Mouse (Mus musculus): ENCODE measurements around the gene Gtf2i. TPM values are rescaled to one million over a fixed set of nuclear protein-coding genes. Genes with fewer than 3 reads are reported as not detected.

The Gtf2i gene
- polyA plus RNA-seq, 1 experiment from 2014 or later = 220 TPM

GRCm38 (mm10) chr5:134221278-134221677, 93.3 kb downstream of the Gtf2i start:
- H3K4me3 ChIP-seq = peak overlapping the region; percentile 38
- 46% methylated on average over 4 of the region's 4 CpGs for WGBS
- H3K4me2 ChIP-seq (replicated peaks) = peak overlapping the region; percentile 70
- peaks cover 25% of the 10 kb centered on the region for H3K27me3 ChIP-seq
- no peak for ATAC-seq (ENCODE audit: low FRiP score, low read depth)
- H3K36me3 ChIP-seq = peaks cover 14% of the 10 kb centered on the region
- H3K27ac ChIP-seq (replicated peaks) = no peak overlapping the region
- no peaks in the 10 kb centered on the region for H3K9me3 ChIP-seq
- peaks cover 17% of the 10 kb centered on the region for H3K4me1 ChIP-seq
- H3K9ac ChIP-seq (replicated peaks) = peak overlapping the region; percentile 59; the same call in 1 of the 2 replicates

GRCm38 (mm10) chr5:134217900-134218299, 96.7 kb downstream of the Gtf2i start:
- Histone ChIP-seq H3K4me2 (replicated peaks) (no peak overlapping the region), H3K4me3 (no peak overlapping the region), H3K36me3 (peaks cover 22% of the 10 kb centered on the region), H3K27me3 (peaks cover 21% of the 10 kb centered on the region), H3K9ac (replicated peaks) (no peak overlapping the region), H3K4me1 (peaks cover 17% of the 10 kb centered on the region), H3K9me3 (no peaks in the 10 kb centered on the region), H3K27ac (replicated peaks) (no peak overlapping the region)
- no peak for ATAC-seq (ENCODE audit: low FRiP score, low read depth)
- 88% methylated on average over 7 of the region's 7 CpGs for WGBS

- H3K4me1 ChIP-seq = peaks cover 6% of the 10 kb centered on the region
- ATAC-seq (ENCODE audit: low FRiP score, low read depth) = no peak
- H3K27ac ChIP-seq (replicated peaks) = no peak overlapping the region
- no peak overlapping the region for H3K4me2 ChIP-seq (replicated peaks)
- H3K27me3 ChIP-seq = no peaks in the 10 kb centered on the region
- 81% methylated on average over 12 of the region's 12 CpGs for WGBS
- no peaks in the 10 kb centered on the region for H3K9me3 ChIP-seq
- H3K4me3 ChIP-seq = no peak overlapping the region
- H3K9ac ChIP-seq (replicated peaks) = no peak overlapping the region
- peaks cover 34% of the 10 kb centered on the region for H3K36me3 ChIP-seq
Observed at GRCm38 (mm10) chr5:134214021-134214806, 100.3 kb downstream of the Gtf2i start.

- H3K27me3 ChIP-seq = no peaks in the 10 kb centered on the region
- H3K9ac ChIP-seq (replicated peaks) = no peak overlapping the region
- ATAC-seq (ENCODE audit: low FRiP score, low read depth) = no peak
- H3K4me3 ChIP-seq = no peak overlapping the region
- no peak overlapping the region for H3K4me2 ChIP-seq (replicated peaks)
- peaks cover 31% of the 10 kb centered on the region for H3K36me3 ChIP-seq
- no peak overlapping the region for H3K27ac ChIP-seq (replicated peaks)
- no peaks in the 10 kb centered on the region for H3K9me3 ChIP-seq
- no peaks in the 10 kb centered on the region for H3K4me1 ChIP-seq
- WGBS = 74% methylated on average over 11 of the region's 11 CpGs
Observed at GRCm38 (mm10) chr5:134209931-134210554, 104.5 kb downstream of the Gtf2i start.

GRCm38 (mm10) chr5:134206721-134207120, 107.8 kb downstream of the Gtf2i start:
- no peaks in the 10 kb centered on the region for H3K4me1 ChIP-seq
- no peak overlapping the region for H3K4me3 ChIP-seq
- no peaks in the 10 kb centered on the region for H3K27me3 ChIP-seq
- peaks cover 42% of the 10 kb centered on the region for H3K36me3 ChIP-seq
- ATAC-seq (ENCODE audit: low FRiP score, low read depth) = no peak
- H3K27ac ChIP-seq (replicated peaks) = no peak overlapping the region
- H3K4me2 ChIP-seq (replicated peaks) = no peak overlapping the region
- no peaks in the 10 kb centered on the region for H3K9me3 ChIP-seq
- H3K9ac ChIP-seq (replicated peaks) = no peak overlapping the region
- 86% methylated on average over 10 of the region's 10 CpGs for WGBS

GRCm38 (mm10) chr5:134193664-134194063, 120.9 kb downstream of the Gtf2i start:
- Histone ChIP-seq H3K27me3 (no peaks in the 10 kb centered on the region), H3K9ac (replicated peaks) (no peak overlapping the region), H3K4me3 (no peak overlapping the region), H3K4me1 (no peaks in the 10 kb centered on the region), H3K4me2 (replicated peaks) (no peak overlapping the region), H3K27ac (replicated peaks) (no peak overlapping the region), H3K9me3 (no peaks in the 10 kb centered on the region), H3K36me3 (peaks cover 32% of the 10 kb centered on the region)
- 88% methylated on average over 8 of the region's 8 CpGs for WGBS
- no peak for ATAC-seq (ENCODE audit: low FRiP score, low read depth)

- H3K9me3 ChIP-seq = no peaks in the 10 kb centered on the region
- no peak overlapping the region for H3K4me3 ChIP-seq
- H3K4me1 ChIP-seq = peaks cover 2% of the 10 kb centered on the region
- no peaks in the 10 kb centered on the region for H3K27me3 ChIP-seq
- no peak overlapping the region for H3K9ac ChIP-seq (replicated peaks)
- no peak overlapping the region for H3K4me2 ChIP-seq (replicated peaks)
- no peak overlapping the region for H3K27ac ChIP-seq (replicated peaks)
- ATAC-seq (ENCODE audit: low FRiP score, low read depth) = no peak
- no peaks in the 10 kb centered on the region for H3K36me3 ChIP-seq
- 90% methylated on average over 7 of the region's 7 CpGs for WGBS
Observed at GRCm38 (mm10) chr5:134188571-134188970, 126.0 kb downstream of the Gtf2i start.

Small RNA genes within 50 kb of the gene (microRNA-seq; reads per million reads assigned to microRNA genes)
- not detected for gene Mir3965

Other genes starting within 250 kb of the Gtf2i start
- gene Castor2, start 215.0 kb downstream of the Gtf2i start, polyA plus RNA-seq (2016; fragmentation: Nextera tagmentation; extraction: Ambion mirVana) = 20.6 and 20.9 TPM in 2 replicates
- gene Rcc1l, start 138.0 kb downstream of the Gtf2i start, polyA plus RNA-seq (2016; fragmentation: Nextera tagmentation; extraction: Ambion mirVana) = 25.6 and 29.5 TPM in 2 replicates
- 14.1 TPM in 2 replicates for gene Gtf2ird2, start 130.7 kb downstream of the Gtf2i start, polyA plus RNA-seq (2016; fragmentation: Nextera tagmentation; extraction: Ambion mirVana)
- gene Ncf1, start 85.1 kb downstream of the Gtf2i start, polyA plus RNA-seq (2016; fragmentation: Nextera tagmentation; extraction: Ambion mirVana) = 2.2 and 3.1 TPM in 2 replicates
- 120 and 122 TPM in 2 replicates for gene Gtf2ird1, start 142.0 kb upstream of the Gtf2i start, polyA plus RNA-seq (2016; fragmentation: Nextera tagmentation; extraction: Ambion mirVana)
- gene Clip2, start 237.7 kb upstream of the Gtf2i start, polyA plus RNA-seq (2016; fragmentation: Nextera tagmentation; extraction: Ambion mirVana) = 11.4 and 11.9 TPM in 2 replicates
- gene Syna, start 245.4 kb upstream of the Gtf2i start, polyA plus RNA-seq (2016; fragmentation: Nextera tagmentation; extraction: Ambion mirVana) = 0.13 and 0.29 TPM in 2 replicates

All from midbrain, embryonic 12.5 days (tissue).